Mouse (Mus musculus): ENCODE measurements around the gene Nav2. TPM values are rescaled to one million over a fixed set of nuclear protein-coding genes. Genes with fewer than 3 reads are reported as not detected.
A peak's percentile ranks its signal among the peaks of the same experiment; 100 is the strongest.

Nav2 gene
- polyA plus RNA-seq, 1 experiment, result 51.7 TPM

DNA sequence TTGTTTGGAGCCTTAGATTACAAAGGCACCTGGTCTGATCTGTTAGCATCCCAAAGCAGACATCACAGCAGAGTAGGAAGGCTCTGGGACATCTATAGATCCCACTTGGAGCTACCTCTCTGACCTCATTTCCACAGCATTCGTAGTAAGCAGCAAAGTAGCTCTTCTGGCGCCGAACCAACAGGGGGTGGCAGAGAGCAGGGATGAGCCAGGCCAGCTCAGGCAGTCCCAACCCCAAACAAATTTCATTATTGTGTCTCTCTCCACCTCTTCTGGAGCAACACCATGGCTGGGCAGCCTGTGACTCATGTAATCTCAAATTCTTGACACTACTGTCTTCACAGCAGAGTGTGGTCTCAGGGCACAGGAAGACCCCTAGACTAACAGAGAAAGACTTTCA lies 19.8 kb downstream of the Nav2 start:
- Histone ChIP-seq H3K27me3 (ENCODE audit: control insufficient read depth, insufficient read depth, low read length, poor library complexity, severe bottlenecking) (no peaks in the 10 kb centered on the region), H3K9me3 (replicated peaks; ENCODE audit: control insufficient read depth, insufficient read depth, low read length, poor library complexity, severe bottlenecking) (no peaks in the 10 kb centered on the region), H3K36me3 (ENCODE audit: control insufficient read depth, insufficient read depth, low read length, poor library complexity, severe bottlenecking) (no peaks in the 10 kb centered on the region), H3K4me3 (ENCODE audit: low read depth, low read length) (no peak overlapping the region), H3K9ac (ENCODE audit: low read depth, poor library complexity, severe bottlenecking) (no peak overlapping the region), H3K4me1 (ENCODE audit: control insufficient read depth, insufficient read depth, low read length) (no peaks in the 10 kb centered on the region), H3K27ac (ENCODE audit: insufficient read depth, low read length) (no peak overlapping the region)
- TF ChIP-seq EP300 (IDR thresholded peaks at IDR 0.05; ENCODE audit: insufficient read depth, low read depth, low read length), result no peak
- TF ChIP-seq CTCF (IDR thresholded peaks at IDR 0.05; ENCODE audit: low read depth, low read length), result peak; percentile 81

- Histone ChIP-seq H3K9ac (ENCODE audit: low read depth, poor library complexity, severe bottlenecking) (no peak overlapping the region), H3K27me3 (ENCODE audit: control insufficient read depth, insufficient read depth, low read length, poor library complexity, severe bottlenecking) (no peaks in the 10 kb centered on the region), H3K27ac (ENCODE audit: insufficient read depth, low read length) (no peak overlapping the region), H3K4me3 (ENCODE audit: low read depth, low read length) (no peak overlapping the region), H3K4me1 (ENCODE audit: control insufficient read depth, insufficient read depth, low read length) (no peaks in the 10 kb centered on the region), H3K9me3 (replicated peaks; ENCODE audit: control insufficient read depth, insufficient read depth, low read length, poor library complexity, severe bottlenecking) (no peaks in the 10 kb centered on the region), H3K36me3 (ENCODE audit: control insufficient read depth, insufficient read depth, low read length, poor library complexity, severe bottlenecking) (no peaks in the 10 kb centered on the region)
- TF ChIP-seq EP300 (IDR thresholded peaks at IDR 0.05; ENCODE audit: insufficient read depth, low read depth, low read length) (no peak), CTCF (IDR thresholded peaks at IDR 0.05; ENCODE audit: low read depth, low read length) (no peak), POLR2A (IDR thresholded peaks at IDR 0.05; ENCODE audit: insufficient read depth, low read length) (no peak)
Measured at GRCm38 (mm10) chr7:48930399-48930798, 21.9 kb downstream of the Nav2 start.

- H3K27me3 ChIP-seq (ENCODE audit: control insufficient read depth, insufficient read depth, low read length, poor library complexity, severe bottlenecking), result no peaks in the 10 kb centered on the region
Measured at GRCm38 (mm10) chr7:48932138-48932537, 23.6 kb downstream of the Nav2 start.

DNA sequence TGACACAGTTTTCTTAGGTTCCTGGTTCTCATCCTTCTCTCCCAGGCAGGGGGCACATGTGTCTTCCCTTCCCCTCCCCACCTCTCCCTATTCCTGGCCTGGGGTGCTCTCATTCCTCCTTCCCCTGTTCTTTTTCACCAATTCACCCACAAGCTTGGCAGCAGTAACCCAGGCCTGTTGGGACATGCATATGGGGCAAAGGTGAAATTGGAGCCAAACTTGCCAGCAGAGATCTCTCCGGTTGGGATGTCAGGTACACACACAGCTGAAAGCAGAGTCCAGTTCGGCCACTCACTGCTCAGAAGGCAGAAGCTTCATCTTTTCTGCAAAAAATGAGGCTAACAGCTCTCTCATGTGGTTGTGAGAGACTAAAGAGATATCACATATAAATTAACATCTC lies 26.3 kb downstream of the Nav2 start:
- TF ChIP-seq CTCF (IDR thresholded peaks at IDR 0.05; ENCODE audit: low read depth, low read length) (no peak), POLR2A (IDR thresholded peaks at IDR 0.05; ENCODE audit: insufficient read depth, low read length) (no peak), EP300 (IDR thresholded peaks at IDR 0.05; ENCODE audit: insufficient read depth, low read depth, low read length) (no peak)
- H3K9ac ChIP-seq (ENCODE audit: low read depth, poor library complexity, severe bottlenecking), result no peak overlapping the region
- no peaks in the 10 kb centered on the region for H3K9me3 ChIP-seq (replicated peaks; ENCODE audit: control insufficient read depth, insufficient read depth, low read length, poor library complexity, severe bottlenecking)
- no peak overlapping the region for H3K27ac ChIP-seq (ENCODE audit: insufficient read depth, low read length)
- no peaks in the 10 kb centered on the region for H3K4me1 ChIP-seq (ENCODE audit: control insufficient read depth, insufficient read depth, low read length)
- H3K4me3 ChIP-seq (ENCODE audit: low read depth, low read length), result no peak overlapping the region
- H3K36me3 ChIP-seq (ENCODE audit: control insufficient read depth, insufficient read depth, low read length, poor library complexity, severe bottlenecking), result no peaks in the 10 kb centered on the region
- no peaks in the 10 kb centered on the region for H3K27me3 ChIP-seq (ENCODE audit: control insufficient read depth, insufficient read depth, low read length, poor library complexity, severe bottlenecking)

More at GRCm38 (mm10) chr7:48932138-48932537, 23.6 kb downstream of the Nav2 start:
- H3K9me3 ChIP-seq (replicated peaks; ENCODE audit: control insufficient read depth, insufficient read depth, low read length, poor library complexity, severe bottlenecking), result no peaks in the 10 kb centered on the region
- TF ChIP-seq CTCF (IDR thresholded peaks at IDR 0.05; ENCODE audit: low read depth, low read length) (no peak), EP300 (IDR thresholded peaks at IDR 0.05; ENCODE audit: insufficient read depth, low read depth, low read length) (no peak), POLR2A (IDR thresholded peaks at IDR 0.05; ENCODE audit: insufficient read depth, low read length) (no peak)
- no peak overlapping the region for H3K27ac ChIP-seq (ENCODE audit: insufficient read depth, low read length)
- H3K4me3 ChIP-seq (ENCODE audit: low read depth, low read length), result no peak overlapping the region
- no peaks in the 10 kb centered on the region for H3K36me3 ChIP-seq (ENCODE audit: control insufficient read depth, insufficient read depth, low read length, poor library complexity, severe bottlenecking)
- no peak overlapping the region for H3K9ac ChIP-seq (ENCODE audit: low read depth, poor library complexity, severe bottlenecking)
- no peaks in the 10 kb centered on the region for H3K4me1 ChIP-seq (ENCODE audit: control insufficient read depth, insufficient read depth, low read length)

DNA sequence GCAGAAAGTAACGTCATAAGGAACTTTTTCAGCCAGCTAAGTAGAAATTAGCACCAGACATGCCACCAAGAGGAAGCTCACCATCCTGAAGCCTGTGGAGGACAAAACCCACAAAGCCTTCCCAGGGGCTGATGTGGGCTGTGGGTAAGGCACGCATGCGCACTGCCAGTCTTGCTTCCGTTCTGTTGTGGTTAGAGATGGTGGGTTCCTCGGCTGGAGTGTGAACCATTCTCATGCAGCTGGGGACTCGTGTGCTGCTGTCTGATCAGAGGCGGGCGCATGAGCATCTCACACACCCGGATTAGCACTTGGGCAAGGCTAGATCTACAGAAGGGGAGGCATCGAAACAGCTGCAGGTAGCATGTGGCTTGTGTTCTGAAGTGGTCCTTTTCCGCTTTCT lies 29.0 kb downstream of the Nav2 start:
- H3K9ac ChIP-seq (ENCODE audit: low read depth, poor library complexity, severe bottlenecking), result no peak overlapping the region
- no peak overlapping the region for H3K27ac ChIP-seq (ENCODE audit: insufficient read depth, low read length)
- no peaks in the 10 kb centered on the region for H3K9me3 ChIP-seq (replicated peaks; ENCODE audit: control insufficient read depth, insufficient read depth, low read length, poor library complexity, severe bottlenecking)
- TF ChIP-seq POLR2A (IDR thresholded peaks at IDR 0.05; ENCODE audit: insufficient read depth, low read length) (no peak), EP300 (IDR thresholded peaks at IDR 0.05; ENCODE audit: insufficient read depth, low read depth, low read length) (no peak), CTCF (IDR thresholded peaks at IDR 0.05; ENCODE audit: low read depth, low read length) (no peak)
- H3K4me1 ChIP-seq (ENCODE audit: control insufficient read depth, insufficient read depth, low read length), result no peaks in the 10 kb centered on the region
- no peaks in the 10 kb centered on the region for H3K27me3 ChIP-seq (ENCODE audit: control insufficient read depth, insufficient read depth, low read length, poor library complexity, severe bottlenecking)
- no peaks in the 10 kb centered on the region for H3K36me3 ChIP-seq (ENCODE audit: control insufficient read depth, insufficient read depth, low read length, poor library complexity, severe bottlenecking)
- no peak overlapping the region for H3K4me3 ChIP-seq (ENCODE audit: low read depth, low read length)

- Histone ChIP-seq H3K27ac (ENCODE audit: insufficient read depth, low read length) (no peak overlapping the region), H3K4me3 (ENCODE audit: low read depth, low read length) (no peak overlapping the region), H3K36me3 (ENCODE audit: control insufficient read depth, insufficient read depth, low read length, poor library complexity, severe bottlenecking) (no peaks in the 10 kb centered on the region), H3K9me3 (replicated peaks; ENCODE audit: control insufficient read depth, insufficient read depth, low read length, poor library complexity, severe bottlenecking) (no peaks in the 10 kb centered on the region), H3K9ac (ENCODE audit: low read depth, poor library complexity, severe bottlenecking) (no peak overlapping the region), H3K4me1 (ENCODE audit: control insufficient read depth, insufficient read depth, low read length) (no peaks in the 10 kb centered on the region), H3K27me3 (ENCODE audit: control insufficient read depth, insufficient read depth, low read length, poor library complexity, severe bottlenecking) (no peaks in the 10 kb centered on the region)
- no peak for TF ChIP-seq POLR2A (IDR thresholded peaks at IDR 0.05; ENCODE audit: insufficient read depth, low read length)
- TF ChIP-seq CTCF (IDR thresholded peaks at IDR 0.05; ENCODE audit: low read depth, low read length), result peak; percentile 36
- TF ChIP-seq EP300 (IDR thresholded peaks at IDR 0.05; ENCODE audit: insufficient read depth, low read depth, low read length), result no peak
Measured at GRCm38 (mm10) chr7:48938190-48938589, 29.7 kb downstream of the Nav2 start.

All from ES-Bruce4 (cell line).